Mouse (Mus musculus): ENCODE results near the gene Tpp2.
A peak's percentile ranks its signal among the peaks of the same experiment; 100 is the strongest.
"Not testable (repeated sequence)": the region's sequence is repeated elsewhere in the genome, so short reads cannot be mapped to it uniquely, and the experiment has no call there.

Gene Tpp2

DNA sequence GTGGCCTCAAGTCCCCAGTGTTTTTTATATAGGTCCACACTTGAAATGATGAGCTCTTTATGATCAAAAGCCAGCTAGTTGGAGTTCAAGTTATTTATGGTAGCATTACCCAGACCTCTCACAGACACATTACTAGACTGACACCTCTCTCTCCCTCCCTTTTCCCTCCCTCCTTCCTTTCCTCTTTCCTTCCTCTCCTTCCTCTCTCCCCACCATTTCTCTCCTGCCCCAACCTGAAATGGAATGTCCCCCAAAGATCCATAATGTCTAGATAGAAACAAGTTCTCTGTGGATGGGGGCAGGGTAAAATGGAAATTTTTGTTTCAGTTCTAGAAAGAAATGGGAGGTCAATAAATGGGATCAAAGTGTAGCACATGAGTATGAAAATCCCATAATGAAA lies 86.5 kb downstream of the Tpp2 start, which contains the start of gene Mettl21c:
Gene Mettl21c, minus strand, starts transcription at position 101 of the 400 bp plus-strand sequence.
- no peak for DNase-seq (ENCODE audit: low spot score in 2 of 2)

DNA sequence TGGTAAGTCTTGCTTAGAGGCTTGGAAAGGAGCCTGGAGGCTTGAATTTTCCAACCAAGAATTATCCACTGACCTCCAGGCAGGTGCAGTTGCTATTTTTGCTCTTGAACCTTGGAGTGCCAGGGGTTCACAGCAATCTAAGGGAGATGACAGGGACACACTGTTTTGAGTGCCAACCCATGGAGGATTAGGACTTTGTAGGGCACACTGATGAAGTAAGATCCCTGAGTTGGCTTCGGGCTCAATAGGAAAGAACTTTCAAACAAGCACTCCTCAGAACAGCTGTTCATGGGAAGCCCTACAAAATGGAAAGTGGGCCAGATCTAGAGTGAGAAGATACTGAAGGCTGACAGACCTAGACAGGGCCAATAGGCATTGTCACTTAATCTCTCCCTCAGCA lies 89.2 kb downstream of the Tpp2 start:
- DNase-seq (ENCODE audit: low spot score in 2 of 2) = no peak

DNA sequence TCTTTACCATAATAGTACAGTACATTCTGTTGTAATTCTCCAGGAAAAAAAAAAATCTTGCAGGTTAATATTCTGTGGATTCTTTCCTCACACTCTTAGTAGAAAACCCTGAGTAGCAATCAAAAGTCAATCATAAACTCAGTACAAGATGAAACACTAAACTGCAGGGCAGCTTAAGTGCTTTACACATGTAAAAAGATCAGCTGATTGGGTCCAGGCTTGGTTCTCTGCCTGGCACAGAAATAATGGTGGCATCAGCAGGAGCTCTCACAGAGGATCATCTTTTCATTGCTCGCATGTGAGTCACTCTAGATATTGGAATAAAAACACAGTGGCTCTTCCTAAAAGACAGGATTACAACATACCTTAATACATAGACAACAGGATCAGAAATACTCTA lies 94.2 kb downstream of the Tpp2 start:
- DNase-seq (ENCODE audit: low spot score in 2 of 2) = no peak

DNA sequence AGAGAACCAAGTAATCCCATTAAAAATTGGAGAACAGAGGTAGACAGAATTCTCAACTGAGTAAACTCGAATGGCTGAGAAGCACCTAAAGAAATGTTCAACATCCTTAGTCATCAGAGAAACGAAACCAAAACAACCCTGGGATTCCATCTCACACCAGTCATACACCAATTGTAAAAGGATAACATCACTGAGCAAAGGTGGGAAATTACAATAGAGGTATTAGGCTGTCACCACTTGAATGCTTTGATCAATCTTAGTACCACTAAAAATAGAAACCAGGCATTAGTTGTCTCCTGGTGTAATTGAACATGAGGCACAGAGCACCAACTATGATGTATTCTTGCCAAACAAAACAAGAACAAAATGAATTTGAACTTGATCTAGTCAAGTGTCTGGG lies 98.8 kb downstream of the Tpp2 start:
- DNase-seq (ENCODE audit: low spot score in 2 of 2) = no peak

DNA sequence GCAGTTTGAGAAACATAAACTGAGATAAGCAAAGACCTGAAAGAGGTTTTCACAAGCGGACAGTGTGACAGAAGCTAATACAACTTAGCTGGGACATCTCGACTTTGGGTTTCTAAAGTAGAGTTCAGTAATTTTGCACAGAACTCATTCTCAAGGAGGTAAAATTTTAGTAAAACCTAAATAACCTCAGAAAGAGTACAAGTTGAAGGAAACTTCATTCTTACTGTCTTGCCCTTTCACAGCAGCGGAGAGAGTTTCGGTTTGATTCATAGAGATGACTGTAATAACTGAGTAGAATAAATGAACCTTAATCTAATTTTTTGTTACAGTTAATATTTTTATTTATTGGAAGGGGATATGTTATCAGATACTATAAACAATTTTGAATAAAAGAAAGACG lies 99.5 kb downstream of the Tpp2 start:
- DNase-seq (ENCODE audit: low spot score in 2 of 2) = no peak

DNA sequence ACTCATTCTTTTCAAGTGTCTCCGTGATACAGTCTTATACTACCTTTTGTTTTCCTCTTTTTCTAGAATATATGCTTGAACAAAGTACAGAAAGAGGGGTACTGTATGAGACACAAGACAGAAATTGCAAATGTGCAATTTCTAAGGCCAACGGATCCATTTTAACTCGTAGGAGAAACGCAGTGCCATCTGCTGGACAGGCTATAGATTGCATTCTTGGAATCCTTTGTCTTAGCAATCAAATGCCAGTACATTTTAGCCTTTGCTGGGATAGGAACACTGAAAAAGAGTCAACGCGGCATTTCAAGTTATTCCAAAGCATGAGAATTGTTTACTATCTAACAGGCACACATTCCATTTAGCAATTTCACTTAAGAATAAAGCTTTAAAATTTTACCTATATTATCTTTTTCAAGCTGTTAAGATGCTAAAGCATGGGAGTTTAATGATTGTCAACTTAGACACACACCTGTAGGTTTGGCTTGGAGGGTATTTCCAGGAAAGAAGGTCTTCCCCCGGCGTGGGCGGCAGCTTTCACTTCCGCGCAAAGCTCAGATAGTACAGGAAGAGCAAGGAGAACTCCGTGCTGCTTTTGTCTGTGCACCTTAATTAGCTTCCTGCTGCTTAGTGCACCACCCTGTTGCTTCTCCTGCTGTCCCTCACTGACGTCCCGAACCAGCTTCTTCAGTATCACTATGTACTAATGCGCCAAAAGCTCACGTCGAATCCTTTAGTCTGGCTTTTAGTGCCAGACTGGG lies 108.5 kb downstream of the Tpp2 start:
- peak; percentile 14 to 41 for DNase-seq (ENCODE audit: low spot score in 2 of 2)

DNA sequence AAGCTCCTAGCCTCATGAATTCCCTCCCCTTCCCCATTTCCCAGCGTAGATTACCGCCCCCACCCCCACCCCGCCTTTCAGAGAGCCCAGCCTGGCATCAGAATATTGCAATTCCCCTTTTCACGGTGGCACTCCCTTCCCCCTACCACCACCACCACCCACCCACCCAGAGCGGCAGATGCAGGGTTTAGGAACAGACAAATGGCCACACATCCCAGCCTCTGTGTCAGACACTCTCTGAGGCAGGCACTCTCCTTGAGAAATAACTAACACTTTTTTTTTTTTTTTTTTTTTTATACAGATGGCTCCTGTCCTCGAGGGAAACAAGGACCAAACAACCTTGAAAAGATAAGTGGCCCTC lies 109.1 kb downstream of the Tpp2 start:
- no peak for DNase-seq (ENCODE audit: low spot score in 2 of 2)

DNA sequence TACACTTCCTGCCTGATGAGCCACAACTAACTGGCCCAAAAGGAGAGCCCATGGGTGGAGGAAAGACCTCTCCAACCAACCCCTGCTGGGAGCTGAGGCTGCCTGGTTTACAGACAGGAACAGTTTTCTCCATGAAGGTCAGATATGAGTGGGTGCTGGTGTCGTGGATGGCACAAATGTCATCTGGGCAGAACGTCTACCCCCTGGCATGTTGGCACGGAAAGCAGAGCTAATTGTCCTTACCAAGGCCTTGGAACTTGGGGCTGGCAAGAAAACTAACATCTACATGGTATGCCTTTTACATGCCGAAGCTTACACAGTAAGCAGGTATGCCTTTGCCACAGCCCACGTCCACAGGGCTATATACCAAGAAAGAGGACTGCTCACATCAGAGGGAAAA lies 112.2 kb downstream of the Tpp2 start:
- DNase-seq (ENCODE audit: low spot score in 2 of 2) = not testable (repeated sequence)

DNA sequence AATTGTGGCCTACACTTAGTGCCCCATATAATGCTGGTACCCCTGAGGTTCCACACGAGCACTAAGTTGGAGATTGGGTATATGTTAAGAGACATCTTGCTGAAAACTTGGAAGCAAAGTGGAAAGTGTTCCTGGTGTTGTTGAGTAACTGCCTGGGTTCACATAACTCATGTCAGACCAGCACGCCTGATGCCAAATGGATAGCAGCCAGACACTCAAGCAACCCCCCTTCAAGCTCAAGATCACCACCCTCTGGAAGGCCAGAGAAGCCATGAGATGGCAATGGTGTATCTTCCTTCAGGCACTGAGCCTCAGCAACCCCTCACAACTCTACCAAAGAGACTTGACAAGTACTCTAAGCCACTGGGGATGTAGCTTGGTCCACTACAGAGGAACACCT lies 113.1 kb downstream of the Tpp2 start:
- DNase-seq (ENCODE audit: low spot score in 2 of 2) = peak in 1 of 2 experiments; percentile 24
